Mouse (Mus musculus) Patski (cell line): ENCODE results near the gene Cyp2c68. TPM values are rescaled to one million over a fixed set of nuclear protein-coding genes. Genes with fewer than 3 reads are reported as not detected.
"Not testable (repeated sequence)": the region's sequence is repeated elsewhere in the genome, so short reads cannot be mapped to it uniquely, and the experiment has no call there.

Experiments
- ATAC-seq: fragments of 100-300 bp; one replicate; pipeline ENCODE4 v1.8.0; 2021
- CTCF ChIA-PET: fragments of 350-600 bp; sonication (Branson Sonifier 250); formaldehyde crosslinking; loops from one replicate; lab custom pipeline; 2022; ENCODE audit warnings: inconsistent platforms; lab: Charles Lee
- POLR2A ChIA-PET: fragments of 350-600 bp; sonication (Branson Sonifier 250); formaldehyde crosslinking; loops from one replicate; lab custom pipeline; 2022; ENCODE audit warnings: antibody characterized with exemption, inconsistent platforms; lab: Charles Lee
- DNase-seq: peaks from one replicate; pipeline ENCODE4 v3.0.0-alpha.2; 2011; ENCODE audit warnings: low read depth, low spot score
- H3K27me3 ChIP-seq: fragments of 371-371 bp; one replicate; pipeline ENCODE4 v1.5.1; 2021
- CTCF ChIP-seq: fragments of 100-300 bp; IDR thresholded peaks from one replicate; pipeline ENCODE4 v1.5.1; 2021
- in situ Hi-C: fragments of 300-500 bp; cut with MboI; formaldehyde crosslinking; loops from 3 replicates; pipeline ENCODE4 v1.11.1; 2018; ENCODE audit warnings: low pct_unique_long_range_greater_than_20kb, mixed read lengths
- polyA plus RNA-seq: library from polyadenylated mRNA; unstranded; gene quantifications from one replicate; pipeline ENCODE4 v1.2.3, GENCODE M21; 2021

The Cyp2c68 gene
- polyA plus RNA-seq: not detected

GRCm38 (mm10) chr19:39740920-39741319 is at the start of gene Cyp2c68:
TSS of gene Cyp2c68 (minus strand) at chr19:39741054.
- DNase-seq (no peak), ATAC-seq (no peak)

GRCm38 (mm10) chr19:39785458-39785857 is 44.6 kb upstream of the Cyp2c68 start:
- in situ Hi-C loops, POLR2A ChIA-PET, H3K27me3 ChIP-seq, CTCF ChIA-PET, DNase-seq, ATAC-seq: not testable (repeated sequence)

More at GRCm38 (mm10) chr19:39740920-39741319, at the start of gene Cyp2c68:
- POLR2A ChIA-PET: no interaction called here
- CTCF ChIA-PET: no interaction called here
- no peaks in the 10 kb centered on the region for H3K27me3 ChIP-seq
- in situ Hi-C loops: no loop called here
- TF ChIP-seq CTCF: no peak

GRCm38 (mm10) chr19:39745357-39745756 is 4.5 kb upstream of the Cyp2c68 start:
- no peaks in the 10 kb centered on the region for H3K27me3 ChIP-seq
- ATAC-seq (no peak), DNase-seq (no peak)
- CTCF ChIA-PET: no interaction called here
- in situ Hi-C loops: no loop called here
- no peak for TF ChIP-seq CTCF
- POLR2A ChIA-PET: no interaction called here

- ATAC-seq, in situ Hi-C loops: not testable (repeated sequence)
Measured at GRCm38 (mm10) chr19:39744361-39744760, 3.5 kb upstream of the Cyp2c68 start.

GRCm38 (mm10) chr19:39711116-39711515 is 29.7 kb downstream of the Cyp2c68 start:
- CTCF ChIA-PET, POLR2A ChIA-PET, in situ Hi-C loops: not testable (repeated sequence)

More at GRCm38 (mm10) chr19:39744361-39744760, 3.5 kb upstream of the Cyp2c68 start:
- DNase-seq, H3K27me3 ChIP-seq, CTCF ChIA-PET, POLR2A ChIA-PET: not testable (repeated sequence)

GRCm38 (mm10) chr19:39665650-39666049 is 75.2 kb downstream of the Cyp2c68 start:
- CTCF ChIA-PET, POLR2A ChIA-PET, in situ Hi-C loops: not testable (repeated sequence)

More at GRCm38 (mm10) chr19:39711116-39711515, 29.7 kb downstream of the Cyp2c68 start:
- H3K27me3 ChIP-seq, DNase-seq, ATAC-seq: not testable (repeated sequence)

GRCm38 (mm10) chr19:39652381-39652780 is 88.5 kb downstream of the Cyp2c68 start:
- POLR2A ChIA-PET: no interaction called here
- ATAC-seq (no peak), DNase-seq (no peak)
- in situ Hi-C loops: no loop called here
- TF ChIP-seq CTCF: no peak
- CTCF ChIA-PET: no interaction called here
- H3K27me3 ChIP-seq: no peaks in the 10 kb centered on the region

More at GRCm38 (mm10) chr19:39665650-39666049, 75.2 kb downstream of the Cyp2c68 start:
- DNase-seq, ATAC-seq, H3K27me3 ChIP-seq: not testable (repeated sequence)

- in situ Hi-C loops: no loop called here
- no peak for TF ChIP-seq CTCF
- DNase-seq (no peak), ATAC-seq (no peak)
- CTCF ChIA-PET: no interaction called here
- POLR2A ChIA-PET: no interaction called here
- no peaks in the 10 kb centered on the region for H3K27me3 ChIP-seq
Measured at GRCm38 (mm10) chr19:39648938-39649337, 91.9 kb downstream of the Cyp2c68 start, which contains the start of gene Cyp2c67. TSS of gene Cyp2c67 (minus strand) at chr19:39649051.

GRCm38 (mm10) chr19:39647519-39647918 is 93.3 kb downstream of the Cyp2c68 start:
- H3K27me3 ChIP-seq: no peaks in the 10 kb centered on the region
- ATAC-seq: no peak
- in situ Hi-C loops: no loop called here
- no peak for DNase-seq
- TF ChIP-seq CTCF: no peak
- ChIA-PET CTCF (no interaction called here), POLR2A (no interaction called here)

- ATAC-seq, DNase-seq: not testable (repeated sequence)
Measured at GRCm38 (mm10) chr19:39644551-39644950, 96.3 kb downstream of the Cyp2c68 start.

More at GRCm38 (mm10) chr19:39644551-39644950, 96.3 kb downstream of the Cyp2c68 start:
- POLR2A ChIA-PET, CTCF ChIA-PET, in situ Hi-C loops, H3K27me3 ChIP-seq: not testable (repeated sequence)

Other genes with a start within 250 kb of the Cyp2c68 start
- gene Cyp2c39, start 230.2 kb downstream of the Cyp2c68 start, polyA plus RNA-seq: not detected
- gene Cyp2c67, start 92.0 kb downstream of the Cyp2c68 start, polyA plus RNA-seq: not detected
- gene Cyp2c40, start 71.8 kb upstream of the Cyp2c68 start, polyA plus RNA-seq: not detected
- gene Cyp2c69, start 145.7 kb upstream of the Cyp2c68 start, polyA plus RNA-seq: not detected